Mouse (Mus musculus) CD4-positive, CD25-positive, alpha-beta regulatory T cell, adult 2 months (primary cell): ENCODE measurements around the gene Apof.
A peak's percentile ranks its signal among the peaks of the same experiment; 100 is the strongest.

ENCODE experiments used
- DNase-seq: peaks from one replicate; pipeline ENCODE4 v3.0.0-alpha.2; 2012; ENCODE audit warnings: low read depth, low spot score

The Apof gene

DNA sequence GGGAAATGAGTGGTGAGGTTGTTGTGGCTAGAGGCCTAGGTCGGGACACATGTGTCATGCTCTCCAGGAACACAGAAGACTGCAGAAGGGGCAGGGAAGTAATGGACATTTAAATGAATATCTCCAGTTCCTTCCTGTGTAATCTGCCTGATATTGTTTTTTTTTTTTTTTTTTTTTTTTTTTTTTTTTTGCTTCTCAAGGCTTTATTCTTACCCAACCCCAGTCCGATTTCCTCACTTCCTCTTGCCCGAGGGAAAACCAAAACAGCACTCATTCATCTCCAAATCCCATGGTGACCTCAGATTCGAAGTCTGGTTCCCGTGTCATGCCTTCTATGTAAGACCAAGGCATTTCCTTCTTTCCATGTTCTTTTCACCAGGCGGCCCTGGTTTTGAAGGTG lies 29.8 kb downstream of the Apof start:
- no peak for DNase-seq

GRCm38 (mm10) chr10:128298702-128299171 lies 30.3 kb downstream of the Apof start, which contains the start of gene Il23a:
Gene Il23a (minus strand): TSS chr10:128298752.
- no peak for DNase-seq

DNA sequence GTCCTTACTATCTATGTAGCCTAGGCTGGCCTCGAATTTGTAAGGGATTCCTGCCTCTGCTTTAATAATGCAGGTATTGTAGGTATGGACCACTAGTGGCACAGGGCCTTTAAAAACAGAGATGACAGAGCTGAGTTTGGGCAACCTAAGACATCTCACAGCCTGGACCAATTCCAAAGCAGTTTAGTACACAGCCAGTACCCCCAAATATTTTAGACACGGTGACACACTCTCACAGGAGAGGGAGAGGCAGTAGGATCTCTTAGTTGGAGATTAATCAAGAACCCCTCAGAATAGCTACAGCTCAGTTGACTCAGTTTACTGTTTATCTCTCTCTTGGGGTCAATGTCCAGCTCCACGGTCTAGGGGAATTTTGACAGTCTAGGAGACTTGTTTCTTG lies 33.9 kb downstream of the Apof start:
- no peak for DNase-seq

- DNase-seq: no peak
Observed at GRCm38 (mm10) chr10:128302785-128303125, 34.3 kb downstream of the Apof start.

DNA sequence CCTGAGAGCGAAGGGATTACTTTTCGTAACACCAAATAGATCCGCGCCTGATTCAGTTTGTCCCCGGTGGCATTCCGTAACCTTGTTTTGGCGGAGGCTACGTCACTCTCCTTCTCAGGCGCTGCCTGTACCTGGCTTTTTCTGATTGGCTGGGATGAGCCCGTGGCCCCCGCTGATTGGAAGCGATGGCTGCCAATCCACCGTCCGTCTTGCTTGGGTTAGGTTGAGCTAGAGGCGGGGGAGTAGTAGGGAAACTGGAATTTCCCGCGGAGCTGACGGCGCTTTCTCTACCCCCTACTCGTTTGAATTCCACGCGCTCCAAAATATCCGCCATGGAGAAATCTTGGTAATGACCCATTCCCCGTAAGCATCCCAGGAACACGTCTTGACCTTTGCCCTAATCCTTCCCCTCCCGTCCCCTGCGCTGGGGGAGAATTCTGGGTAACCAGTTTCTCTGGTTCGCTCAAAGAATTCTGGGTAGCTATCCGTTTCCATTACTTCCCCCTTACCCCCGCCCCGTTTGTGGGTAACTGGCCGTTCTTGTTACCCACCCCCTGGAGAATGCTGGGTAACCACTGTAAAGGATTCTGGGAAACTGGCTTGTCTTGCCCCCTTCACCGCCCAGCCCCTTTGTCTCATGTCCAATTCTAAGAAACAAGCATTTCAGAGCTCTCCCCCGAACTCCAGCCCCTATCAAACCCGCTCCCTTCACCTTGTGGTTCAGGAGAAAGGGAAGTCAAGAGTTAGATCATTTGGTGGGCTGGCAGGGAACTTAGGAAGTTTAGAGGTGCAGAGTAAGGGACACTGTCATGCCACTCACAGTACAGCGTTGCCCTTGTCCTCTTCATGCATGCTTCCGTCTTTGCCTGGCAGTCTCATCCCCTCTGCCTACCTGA lies 34.9 kb downstream of the Apof start, which contains the start of gene Pan2:
Pan2 (plus strand) TSS at position 210 of the 896 bp plus-strand sequence.
- DNase-seq: peak; percentile 99

GRCm38 (mm10) chr10:128309654-128310053 lies 41.2 kb downstream of the Apof start:
- no peak for DNase-seq

GRCm38 (mm10) chr10:128310177-128310576 lies 41.7 kb downstream of the Apof start:
- DNase-seq: no peak

DNA sequence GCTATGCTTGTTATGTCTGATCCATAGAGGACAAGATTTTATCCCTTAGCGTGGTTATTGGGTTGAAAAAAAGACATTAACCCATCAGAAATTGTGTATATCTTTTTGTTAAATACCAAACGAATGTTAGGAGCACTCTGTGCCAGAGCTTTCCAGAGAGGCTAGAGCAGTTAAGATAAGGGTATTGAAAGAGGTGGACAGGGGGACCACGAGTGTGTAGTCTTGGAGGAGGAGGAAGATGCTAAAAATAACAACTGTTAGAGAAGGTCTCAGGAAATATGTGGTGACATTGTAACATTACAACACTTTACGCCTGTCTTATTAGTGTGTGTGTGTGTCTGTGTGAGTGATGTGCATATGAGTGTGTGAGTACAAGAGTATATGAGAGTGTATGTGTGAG lies 42.4 kb downstream of the Apof start:
- no peak for DNase-seq

DNA sequence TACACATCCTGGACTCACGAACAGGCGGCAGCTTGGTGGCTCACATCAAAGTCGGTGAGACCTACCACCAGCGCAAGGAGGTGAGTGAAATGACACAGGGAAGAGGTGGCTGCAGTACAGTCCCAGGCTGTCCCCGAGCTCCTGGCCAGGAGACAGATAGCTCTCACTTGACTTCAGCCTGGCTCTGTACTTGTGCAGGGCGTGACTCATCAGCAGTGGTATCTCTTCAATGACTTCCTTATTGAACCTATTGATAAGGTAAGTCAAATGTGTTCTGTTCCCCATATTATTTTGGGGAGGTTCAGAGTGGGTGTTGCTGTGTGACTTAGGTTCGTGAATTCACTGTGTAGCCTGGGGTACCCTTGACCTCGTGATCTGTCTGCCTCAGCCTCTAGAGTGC lies 47.1 kb downstream of the Apof start:
- DNase-seq: no peak
